Mouse (Mus musculus) embryo, embryonic 11 days (tissue): ENCODE results near the gene Arhgap31.

Experiments used
- DNase-seq: peaks from one replicate; pipeline ENCODE4 v3.0.0-alpha.2; 2015

Arhgap31 gene

DNA sequence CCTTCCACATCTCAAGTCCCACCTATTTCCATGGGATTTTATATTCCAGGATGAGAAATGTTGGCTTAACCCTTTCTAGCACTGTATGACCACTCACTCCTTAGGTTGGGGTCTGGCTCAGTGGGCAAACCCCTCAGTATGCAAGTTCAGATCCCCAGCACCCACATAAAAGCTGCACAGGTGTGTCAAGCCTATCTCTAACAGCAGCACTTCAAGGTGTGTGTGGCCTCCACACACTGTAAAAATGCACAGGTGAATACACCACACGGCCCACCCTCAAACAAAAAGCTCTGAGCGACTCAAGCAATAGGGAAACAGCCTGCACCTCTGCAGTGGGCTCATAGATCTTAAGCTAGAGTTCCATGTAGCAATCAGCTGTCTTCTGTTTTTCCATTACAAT, 117.0 kb downstream of the Arhgap31 start:
- DNase-seq: no peak

DNA sequence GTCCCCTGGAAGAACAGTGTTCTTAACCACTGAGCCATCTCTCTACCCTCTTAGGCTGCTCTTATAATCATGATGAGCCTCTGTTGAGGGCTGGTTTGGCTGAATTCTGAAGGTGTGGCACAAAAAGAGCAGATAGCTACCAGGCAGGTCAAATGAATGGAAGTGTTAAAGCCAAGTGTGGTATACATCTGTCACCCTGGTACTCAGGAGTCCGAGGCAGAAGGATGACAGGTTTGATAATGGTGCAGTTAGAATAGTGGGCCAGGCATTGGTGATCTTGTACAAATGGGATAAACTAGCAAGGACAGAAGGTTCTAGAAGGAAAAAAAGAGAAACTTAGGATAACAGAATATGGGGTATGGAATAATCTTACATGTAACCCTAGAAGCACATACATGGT, 118.6 kb downstream of the Arhgap31 start:
- no peak for DNase-seq

DNA sequence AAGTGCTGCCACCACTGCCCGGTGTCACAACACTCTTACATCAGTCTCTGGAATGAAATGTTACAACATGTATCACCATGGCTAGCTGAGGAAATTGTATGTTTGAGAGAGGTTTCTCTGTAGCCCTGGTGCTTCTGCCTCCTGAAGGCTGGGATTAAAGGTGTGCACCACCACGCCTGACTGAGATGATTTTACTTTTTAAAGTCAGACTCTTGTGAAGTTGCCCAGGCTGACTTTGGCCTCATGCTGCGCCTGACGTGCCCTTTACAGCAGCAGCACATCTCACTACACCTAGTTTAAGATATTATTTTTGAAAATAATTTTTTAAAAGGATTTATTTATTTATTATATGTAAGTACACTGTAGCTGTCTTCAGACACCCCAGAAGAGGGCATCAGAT, 120.1 kb downstream of the Arhgap31 start:
- DNase-seq: no peak

DNA sequence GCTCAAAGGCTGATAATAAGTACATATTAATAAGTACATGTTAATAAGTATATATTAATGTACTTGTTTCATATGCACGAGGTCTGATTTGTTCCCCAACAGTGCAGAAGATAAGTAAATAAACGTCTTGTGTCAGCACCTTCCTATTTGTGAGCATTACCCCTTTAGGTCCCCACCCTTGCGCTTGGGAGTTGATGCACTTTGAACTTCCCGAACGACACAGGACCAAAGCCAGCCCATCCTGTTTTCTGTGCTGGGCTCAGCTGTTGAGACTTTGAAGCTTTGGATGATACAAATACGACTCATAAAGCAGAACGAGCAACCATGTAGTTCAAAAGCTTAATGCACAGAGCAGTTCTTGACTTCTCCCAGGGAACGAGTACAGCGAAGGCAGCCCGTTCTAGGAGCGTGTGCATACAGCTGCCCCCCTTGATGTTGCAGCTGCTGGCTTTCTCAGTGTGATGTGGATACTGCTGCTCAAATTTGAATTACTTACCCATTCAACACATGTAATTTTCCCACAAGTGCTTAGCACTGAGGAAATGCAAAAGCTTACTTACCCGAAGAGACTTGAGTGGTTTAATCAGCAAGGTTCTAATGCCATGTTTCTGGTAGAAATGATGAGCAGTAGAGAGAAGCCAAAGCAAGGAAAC, 120.9 kb downstream of the Arhgap31 start:
- no peak for DNase-seq

DNA sequence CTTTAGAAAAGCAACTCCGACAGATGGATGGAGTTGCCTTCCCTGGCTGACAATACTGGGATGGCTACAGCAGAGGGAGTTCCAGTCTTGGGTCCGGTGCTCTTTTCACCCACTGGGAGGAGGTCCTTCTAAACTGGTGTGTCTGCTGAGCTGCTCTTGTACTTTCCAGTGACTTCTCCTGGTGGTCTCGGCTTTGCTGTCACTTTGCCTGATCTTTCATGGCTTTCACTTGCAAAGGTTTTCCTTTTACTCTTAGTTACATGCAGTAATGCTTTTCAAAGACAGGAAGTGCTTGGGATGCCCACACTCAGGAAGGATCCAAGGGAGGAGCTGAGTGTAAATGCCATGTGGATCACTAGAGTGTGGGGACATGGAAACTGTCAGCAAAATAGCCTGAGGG, 121.6 kb downstream of the Arhgap31 start:
- no peak for DNase-seq

DNA sequence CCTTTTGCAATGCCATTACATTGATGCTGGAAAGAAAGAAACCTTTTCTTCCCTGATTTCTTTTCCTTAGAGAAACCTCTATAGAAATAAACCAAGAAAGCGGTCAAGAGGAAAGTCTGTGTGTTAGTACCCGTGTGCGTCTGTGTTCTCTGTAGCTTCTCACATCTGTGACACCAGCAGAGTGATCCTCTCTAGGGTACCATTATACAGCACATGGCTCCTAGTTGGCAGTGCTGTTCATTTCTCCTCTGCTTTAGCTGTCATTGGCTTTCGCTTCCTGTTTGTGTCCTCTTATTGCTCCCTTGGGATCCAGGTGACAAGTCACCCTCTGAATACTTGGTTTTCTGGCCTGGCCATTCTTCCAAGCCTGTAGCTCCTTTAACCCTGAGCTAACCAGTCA, 125.5 kb downstream of the Arhgap31 start:
- no peak for DNase-seq

DNA sequence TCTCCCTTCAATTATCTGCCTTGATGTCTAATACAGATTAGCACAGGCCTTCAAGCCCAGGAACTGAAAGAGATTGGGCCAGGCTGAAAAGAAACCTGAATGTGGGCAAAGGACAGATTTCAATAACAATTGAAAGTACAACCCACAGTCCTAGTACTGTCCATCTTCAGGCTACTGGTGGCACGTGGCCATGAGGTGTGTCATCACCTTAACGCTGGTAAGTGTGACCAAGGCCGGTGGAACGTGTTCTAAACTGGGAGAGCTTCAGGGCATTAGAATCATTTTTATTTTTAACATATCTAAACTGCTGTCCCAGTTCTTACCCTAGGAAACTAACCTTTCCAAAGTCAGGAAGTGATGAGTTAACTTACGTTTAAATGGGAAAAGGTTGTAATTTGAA, 125.9 kb downstream of the Arhgap31 start:
- DNase-seq: no peak

DNA sequence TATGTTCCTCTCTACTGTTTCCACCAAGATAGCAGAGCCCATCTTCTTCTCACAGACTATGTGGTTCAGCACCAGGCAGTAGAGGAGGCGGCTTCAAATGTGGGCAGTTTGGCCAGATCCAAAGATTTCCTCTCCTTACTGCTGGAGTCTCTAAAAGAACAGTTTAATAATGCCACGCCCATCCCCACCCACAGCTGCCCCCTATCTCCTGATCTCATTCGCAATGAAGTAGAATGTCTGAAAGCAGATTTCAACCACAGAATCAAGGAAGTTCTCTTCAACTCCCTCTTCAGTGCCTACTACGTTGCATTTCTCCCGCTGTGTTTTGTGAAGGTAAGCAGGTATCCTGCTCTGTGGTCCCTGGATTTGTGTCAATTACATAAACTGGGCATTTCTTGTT, 127.9 kb downstream of the Arhgap31 start:
- DNase-seq: no peak

DNA sequence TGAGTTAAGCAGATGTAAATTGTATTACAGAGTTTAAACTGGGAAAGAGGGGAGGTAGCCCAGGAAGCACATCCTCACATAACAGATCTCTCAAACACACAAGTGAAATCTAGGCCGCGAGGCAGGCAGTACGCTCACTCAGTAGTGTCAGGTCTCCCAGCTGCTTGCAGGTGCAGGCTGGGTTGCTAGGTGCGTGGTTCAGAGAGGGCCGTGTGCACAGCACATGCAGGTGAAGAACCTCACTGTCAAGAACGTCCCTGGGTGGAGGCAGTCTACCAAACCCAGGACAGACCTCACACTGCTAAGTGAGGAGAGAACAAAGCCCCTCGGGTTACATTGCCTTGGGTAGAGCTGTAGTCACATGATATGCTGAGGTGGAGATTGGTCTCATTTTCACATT, 128.3 kb downstream of the Arhgap31 start:
- no peak for DNase-seq

DNA sequence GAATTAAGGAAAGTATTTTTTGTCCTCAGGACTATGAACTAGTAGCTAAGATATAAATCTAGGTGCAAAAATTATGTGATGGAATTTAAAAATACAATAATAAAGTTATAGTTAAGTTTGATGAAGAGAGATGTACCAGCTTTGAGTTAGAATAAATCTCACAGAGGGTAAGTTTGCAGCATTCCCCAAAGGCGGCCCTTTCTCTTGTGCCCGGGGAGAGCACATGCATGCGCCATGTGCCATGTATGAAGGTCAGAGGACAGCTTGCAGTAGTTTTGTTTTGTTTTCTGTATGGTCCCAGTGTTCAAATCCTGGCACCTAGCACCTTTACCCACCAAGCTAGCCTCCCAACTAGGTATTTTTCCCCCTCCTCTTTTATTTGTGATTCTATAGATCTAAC, 141.6 kb downstream of the Arhgap31 start:
- DNase-seq: no peak

DNA sequence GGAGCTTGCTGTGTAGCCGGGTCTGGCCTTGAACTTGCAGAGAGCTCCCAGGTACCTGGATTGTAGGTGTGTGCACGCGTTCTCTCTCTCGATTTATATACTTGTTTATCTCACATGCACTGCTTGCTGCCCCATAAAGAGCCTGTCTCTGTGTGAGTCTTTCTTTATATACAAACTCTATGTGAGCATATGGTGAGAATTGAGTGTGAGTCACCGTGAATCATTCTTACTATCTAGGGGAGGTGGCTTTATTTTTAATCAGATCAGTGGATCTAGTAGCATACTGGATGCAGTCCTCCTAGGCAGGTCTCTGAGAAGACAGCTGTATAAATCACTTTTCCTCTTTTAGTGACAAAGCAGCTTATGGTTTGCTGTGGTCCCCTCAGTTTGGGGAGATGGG, 144.9 kb downstream of the Arhgap31 start:
- no peak for DNase-seq

DNA sequence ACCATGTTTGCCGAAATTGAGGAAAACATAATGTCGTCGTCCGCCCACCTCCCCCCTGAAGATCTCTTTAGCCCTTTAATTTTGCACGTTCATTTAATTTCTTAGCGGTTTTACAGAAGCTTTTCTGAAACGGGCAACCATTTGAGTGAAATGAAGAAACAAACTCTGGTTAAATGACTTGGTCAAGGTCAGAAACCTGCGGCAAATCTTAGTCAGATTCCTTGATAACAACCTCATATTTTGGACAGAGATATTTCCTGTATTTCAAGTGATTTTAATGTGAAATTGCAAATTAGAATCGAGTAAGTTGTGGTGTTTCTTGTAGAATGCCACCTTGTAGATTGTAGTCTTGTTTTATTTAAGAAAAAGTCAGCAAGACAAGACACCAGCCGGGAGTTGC, 149.6 kb downstream of the Arhgap31 start:
- no peak for DNase-seq

DNA sequence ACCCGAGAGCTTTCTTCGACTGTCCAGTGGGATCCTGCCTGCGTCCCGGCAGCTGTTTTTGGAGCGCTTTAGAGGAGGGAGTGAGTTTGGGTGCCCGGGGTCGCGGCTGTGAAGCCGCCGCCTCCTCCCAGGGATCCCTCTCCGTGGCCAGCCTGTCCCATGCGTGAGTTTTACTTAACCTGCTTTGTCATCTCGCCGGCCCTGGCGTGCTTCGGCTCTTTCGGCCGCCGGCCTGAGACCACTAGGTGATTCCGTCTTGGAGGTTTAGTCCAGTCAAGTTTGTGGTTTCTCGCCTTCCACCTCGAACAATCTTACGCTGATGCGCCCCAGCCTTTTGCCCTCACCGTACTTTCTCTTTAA, 150.1 kb downstream of the Arhgap31 start:
- DNase-seq: no peak

DNA sequence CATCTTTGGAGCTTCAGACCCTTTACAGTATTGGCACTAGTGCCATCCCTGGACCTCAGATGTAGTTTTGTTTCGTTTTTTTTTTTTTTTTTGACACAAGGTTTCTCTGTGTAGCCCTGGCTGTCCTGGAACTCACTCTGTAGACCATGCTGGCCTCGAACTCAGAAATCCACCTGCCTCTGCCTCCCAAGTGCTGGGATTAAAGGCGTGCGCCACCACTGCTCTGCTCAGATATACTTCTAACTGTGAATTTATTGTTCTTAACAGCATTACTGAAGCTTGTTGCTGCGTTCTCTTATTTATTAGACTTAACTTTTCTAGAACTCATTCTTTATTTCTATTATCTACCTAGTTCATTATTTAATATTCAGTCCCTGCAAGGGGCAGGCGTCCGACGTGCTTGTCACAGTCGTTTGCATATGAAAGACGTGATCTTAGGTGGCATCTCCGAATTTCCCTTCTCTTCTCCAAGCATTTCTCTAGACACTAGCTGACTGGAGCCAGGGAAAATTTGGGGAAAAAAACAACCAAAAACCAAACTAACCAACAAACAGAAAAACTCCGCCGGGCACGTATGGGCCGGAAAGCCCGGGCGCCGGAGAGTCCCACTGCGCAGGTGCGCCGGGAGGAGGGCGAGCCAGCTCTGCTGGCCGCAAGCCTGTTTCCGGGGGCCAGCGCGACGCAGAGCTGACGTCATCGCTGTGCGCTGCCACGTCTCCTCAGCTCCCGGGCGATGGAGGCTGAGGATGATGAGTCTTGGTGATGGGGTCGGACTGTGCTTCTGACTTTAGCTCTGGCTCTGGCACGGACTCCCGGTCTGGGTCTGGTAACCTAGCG, 150.7 kb downstream of the Arhgap31 start:
- DNase-seq: peak; percentile 98

DNA sequence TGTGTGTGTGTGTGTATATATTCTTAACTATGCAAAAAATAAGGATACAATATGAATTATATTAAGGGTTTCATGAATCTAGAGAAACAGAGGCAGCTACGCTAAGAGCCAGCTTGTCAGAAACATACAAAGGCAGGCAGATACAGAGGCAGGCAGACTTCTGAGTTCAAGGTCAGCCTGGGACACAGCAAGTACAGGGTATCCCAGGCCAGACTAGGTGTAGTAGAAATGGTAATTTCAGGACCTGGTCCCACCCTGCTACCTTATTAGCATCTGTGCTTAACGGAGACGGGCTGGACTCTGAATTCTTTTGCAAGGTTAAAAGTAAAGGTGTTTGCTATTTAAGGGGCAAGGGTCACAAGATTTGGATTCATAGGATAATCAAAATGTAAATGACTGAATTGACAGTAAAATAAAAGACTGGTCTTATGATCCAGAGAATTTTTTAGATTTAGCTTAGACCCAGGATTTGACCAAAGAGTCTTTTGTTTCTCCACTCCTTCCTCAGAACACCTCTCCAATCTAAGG, 154.8 kb downstream of the Arhgap31 start, which contains the start of gene Tmem39a:
Gene Tmem39a (plus strand): TSS at position 478 of the 528 bp plus-strand sequence.
- no peak for DNase-seq

DNA sequence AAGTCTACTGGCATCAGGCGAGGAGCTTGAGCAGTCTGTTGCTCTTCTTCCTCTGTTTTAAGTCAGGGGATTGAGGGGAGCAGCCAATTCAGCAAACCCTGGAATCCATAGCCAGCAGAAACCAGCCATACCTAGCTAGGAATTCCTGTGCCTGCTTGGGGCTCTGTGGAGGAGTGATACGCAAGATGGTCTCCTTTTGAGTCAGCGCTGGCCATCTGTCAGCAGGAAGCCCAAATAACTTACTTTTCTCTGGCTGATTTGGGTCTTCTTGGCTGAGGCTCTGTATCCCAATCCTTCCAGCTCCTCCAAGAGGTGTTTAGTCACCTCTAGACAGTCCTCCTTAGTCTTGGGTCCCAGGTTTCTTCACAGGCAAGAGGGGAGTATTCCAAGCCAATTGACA, 157.1 kb downstream of the Arhgap31 start:
- DNase-seq: no peak

DNA sequence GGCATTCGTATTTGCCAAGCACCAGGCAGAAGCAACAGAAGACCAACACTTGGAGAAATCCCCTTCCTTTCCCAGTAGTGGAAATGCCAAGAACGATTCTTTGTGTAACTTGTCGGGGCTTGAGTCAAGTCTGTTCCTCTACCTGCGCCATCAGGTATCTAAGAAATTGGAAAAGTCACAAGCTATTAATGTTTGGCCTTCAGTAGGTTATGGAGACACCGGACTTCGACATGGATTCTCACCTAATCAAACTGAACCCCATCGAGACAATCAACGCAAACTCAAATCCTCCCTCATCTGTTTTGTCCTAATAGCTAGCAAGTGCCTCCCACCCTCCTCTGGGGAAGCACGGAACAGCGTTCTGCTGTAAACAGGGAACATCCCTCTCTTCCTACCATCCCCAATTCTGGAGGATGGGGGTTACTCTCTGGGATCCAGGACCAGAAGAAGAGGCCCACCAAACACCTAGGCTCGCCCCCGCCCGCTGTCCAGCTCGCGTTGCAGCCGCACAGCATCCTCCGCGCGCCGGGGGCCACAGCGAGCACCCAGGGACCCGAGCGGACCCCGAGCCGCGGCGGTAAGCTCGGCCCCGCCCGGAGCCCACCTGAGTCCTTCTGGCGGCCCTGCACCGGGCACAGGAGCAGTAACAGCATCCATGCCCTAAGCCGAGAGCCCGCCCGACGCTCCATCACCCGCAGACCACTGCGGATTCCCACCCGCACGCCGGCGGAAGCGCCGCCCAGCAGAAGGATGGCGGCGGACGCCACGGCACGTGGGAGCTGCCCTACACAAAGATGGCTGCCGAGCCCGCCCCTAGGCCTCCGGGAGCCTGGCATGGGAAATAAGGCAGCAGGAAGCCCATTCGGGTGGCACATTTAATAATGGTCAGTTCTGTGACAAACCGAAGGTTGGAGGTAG, 163.3 kb downstream of the Arhgap31 start, which contains the start of gene Poglut1:
Gene Poglut1 (minus strand): TSS at position 780 of the 918 bp plus-strand sequence.
- DNase-seq: peak; percentile 91
